In genomic region chr14:122376482-122377143, GRCm38 (mm10) we compare ENCODE assay signal across 13 mouse cellular contexts.
DNase-seq lines count a peak whose midpoint lies in the region; ATAC-seq and TF ChIP-seq lines count a peak whose summit lies in the region.
"Had no signal": no experiment of that assay in that cellular context is flagged by ENCODE, and none has a peak within 500 bp of the region (broad histone marks: within the 10 kb centered on the region; RNA-seq: fewer than 3 reads in every experiment).

No protein-coding gene starts in this region.

- no peaks in the 10 kb centered on the region for H3K36me3 ChIP-seq in forebrain, embryonic 16.5 days (ENCODE audit: control insufficient read depth, insufficient read depth)
- H3K36me3 ChIP-seq in midbrain, embryonic 10.5 days = no peaks in the 10 kb centered on the region
- H3K36me3 ChIP-seq: embryonic facial prominence, embryonic 12.5 days had no signal

- no peak for TF ChIP-seq CTCF in brain, embryonic 14.5 days (IDR thresholded peaks at IDR 0.05; ENCODE audit: borderline replicate concordance, extremely low read depth, insufficient read depth, insufficient read length)

- WGBS in forebrain, embryonic 16.5 days = 43% methylated on average over 9 of the region's 9 CpGs
- 50% methylated on average over 9 of the region's 9 CpGs for WGBS in midbrain, embryonic 10.5 days

- peak overlapping the region; percentile 10; the same call in 1 of the 2 replicates for H3K4me2 ChIP-seq in forebrain, embryonic 16.5 days (ENCODE audit: low read length)
- H3K4me2 ChIP-seq: embryonic facial prominence, embryonic 12.5 days; liver, embryonic 11.5 days had no signal

- no peak for ATAC-seq in cerebellum, adult (ENCODE audit: insufficient number of reproducible peaks, low FRiP score, low TSS enrichment)
- no peak for ATAC-seq in forebrain, embryonic 16.5 days

- peak; percentile 72 for DNase-seq in cerebellum, adult 9-10 months
- peak; percentile 39 for DNase-seq in brain, embryonic 14.5 days (ENCODE audit: low read depth)
- no peak for DNase-seq in midbrain, embryonic 10.5 days (ENCODE audit: low spot score)
- no peak for DNase-seq in adrenal gland, postnatal 4 days (ENCODE audit: low spot score in 2 of 2)
- no peak for DNase-seq in urinary bladder, postnatal 10 days (ENCODE audit: low spot score)
- DNase-seq in neural tube, embryonic 10.5 days (ENCODE audit: extremely low spot score, low spot score) = no peak
- DNase-seq: heart, adult 18-20 months; kidney, postnatal 10 days; layer of hippocampus, postnatal 36 days had no signal

- H3K27ac ChIP-seq in forebrain, embryonic 16.5 days (ENCODE audit: low read length) = peak overlapping the region; percentile 34; the same call in 1 of the 2 replicates
- H3K27ac ChIP-seq in midbrain, embryonic 10.5 days (replicated peaks) = peak overlapping the region; percentile 79
- H3K27ac ChIP-seq: embryonic facial prominence, embryonic 12.5 days had no signal

- TF ChIP-seq POLR2A in brain, embryonic 14.5 days (IDR thresholded peaks at IDR 0.05; ENCODE audit: borderline replicate concordance, extremely low read depth, insufficient read depth, insufficient read length, poor library complexity, severe bottlenecking) = no peak

- H3K9me3 ChIP-seq in forebrain, embryonic 16.5 days (ENCODE audit: control insufficient read depth, low read length) = no peaks in the 10 kb centered on the region
- no peaks in the 10 kb centered on the region for H3K9me3 ChIP-seq in midbrain, embryonic 10.5 days (replicated peaks)
- H3K9me3 ChIP-seq: embryonic facial prominence, embryonic 12.5 days had no signal

- H3K4me1 ChIP-seq in forebrain, embryonic 16.5 days (replicated peaks; ENCODE audit: control insufficient read depth, insufficient read depth, low read length) = peaks cover 5% of the 10 kb centered on the region
- peaks cover 76% of the 10 kb centered on the region for H3K4me1 ChIP-seq in midbrain, embryonic 10.5 days

- peaks cover 7% of the 10 kb centered on the region for H3K27me3 ChIP-seq in forebrain, embryonic 16.5 days (replicated peaks; ENCODE audit: control insufficient read depth, insufficient read depth, low read length)
- H3K27me3 ChIP-seq in midbrain, embryonic 10.5 days (ENCODE audit: low read depth, poor library complexity, severe bottlenecking) = peaks cover 95% of the 10 kb centered on the region

- H3K9ac ChIP-seq in forebrain, embryonic 16.5 days (replicated peaks; ENCODE audit: low read depth, low read length) = no peak overlapping the region
- H3K9ac ChIP-seq: embryonic facial prominence, embryonic 12.5 days had no signal

- no peak overlapping the region for H3K4me3 ChIP-seq in forebrain, embryonic 16.5 days (replicated peaks; ENCODE audit: low read length)
- H3K4me3 ChIP-seq in midbrain, embryonic 10.5 days = peak overlapping the region; percentile 29
- H3K4me3 ChIP-seq: embryonic facial prominence, embryonic 12.5 days had no signal

Comparison
In these comparisons a context has a peak if more than half of its experiments do, and no peak if none do; other contexts are left out.
1. DNase-seq: peak in cerebellum, adult 9-10 months (single experiment) and brain, embryonic 14.5 days (single experiment); none in midbrain, embryonic 10.5 days (single experiment), adrenal gland, postnatal 4 days (0 of 2), urinary bladder, postnatal 10 days (single experiment) and neural tube, embryonic 10.5 days (single experiment).